Comparison of ENCODE assay signal across 19 mouse cellular contexts in genomic region chr9:21574012-21574801, GRCm38 (mm10). TPM values are rescaled to one million over a fixed set of nuclear protein-coding genes. Genes with fewer than 3 reads are reported as not detected.
DNase-seq lines count a peak whose midpoint lies in the region; ATAC-seq and TF ChIP-seq lines count a peak whose summit lies in the region.
"Had no signal": no experiment of that assay in that cellular context is flagged by ENCODE, and none has a peak within 500 bp of the region (broad histone marks: within the 10 kb centered on the region; RNA-seq: fewer than 3 reads in every experiment).

No protein-coding gene starts in this region.

- H3K4me2 ChIP-seq in midbrain, embryonic 11.5 days, result no peak overlapping the region
- no peak overlapping the region for H3K4me2 ChIP-seq in midbrain, embryonic 14.5 days (ENCODE audit: low read length)
- H3K4me2 ChIP-seq: embryonic facial prominence, embryonic 13.5 days; forebrain, embryonic 13.5 days had no signal

- H3K79me2 ChIP-seq in heart, adult 2 months (replicated peaks; ENCODE audit: control insufficient read depth, insufficient read depth, low read length), result no peaks in the 10 kb centered on the region

- no peak for TF ChIP-seq POLR2A in heart, adult 2 months (IDR thresholded peaks at IDR 0.05; ENCODE audit: insufficient read depth, low read depth, low read length)

- no peak overlapping the region for H3K4me3 ChIP-seq in heart, adult 2 months
- no peak overlapping the region for H3K4me3 ChIP-seq in heart, embryonic 10.5 days
- no peak overlapping the region for H3K4me3 ChIP-seq in midbrain, embryonic 11.5 days (ENCODE audit: low read depth, low read length)
- H3K4me3 ChIP-seq in midbrain, embryonic 14.5 days (replicated peaks; ENCODE audit: low read depth, low read length), result no peak overlapping the region
- H3K4me3 ChIP-seq: embryonic facial prominence, embryonic 13.5 days; forebrain, embryonic 13.5 days had no signal

- WGBS in heart, adult 2 months, result 84% methylated on average over 8 of the region's 8 CpGs
- 93% methylated on average over 8 of the region's 8 CpGs for WGBS in heart, embryonic 10.5 days
- WGBS in midbrain, embryonic 11.5 days, result 92% methylated on average over 8 of the region's 8 CpGs
- 97% methylated on average over 8 of the region's 8 CpGs for WGBS in midbrain, embryonic 14.5 days

- no peak overlapping the region for H3K9ac ChIP-seq in heart, adult 2 months (ENCODE audit: low read depth, low read length)
- H3K9ac ChIP-seq in midbrain, embryonic 11.5 days (ENCODE audit: low read length), result no peak overlapping the region
- H3K9ac ChIP-seq in midbrain, embryonic 14.5 days (replicated peaks; ENCODE audit: low read length), result no peak overlapping the region
- H3K9ac ChIP-seq: embryonic facial prominence, embryonic 13.5 days; forebrain, embryonic 13.5 days; forebrain, postnatal 0 days had no signal

- no peaks in the 10 kb centered on the region for H3K9me3 ChIP-seq in heart, embryonic 10.5 days
- H3K9me3 ChIP-seq in midbrain, embryonic 11.5 days (ENCODE audit: control insufficient read depth, low read length), result no peaks in the 10 kb centered on the region
- no peaks in the 10 kb centered on the region for H3K9me3 ChIP-seq in midbrain, embryonic 14.5 days (ENCODE audit: control insufficient read depth, low read length)
- H3K9me3 ChIP-seq: embryonic facial prominence, embryonic 13.5 days; forebrain, embryonic 13.5 days had no signal

- no peaks in the 10 kb centered on the region for H3K27me3 ChIP-seq in heart, adult 2 months (ENCODE audit: control insufficient read depth, insufficient read depth, low read length)
- H3K27me3 ChIP-seq in heart, embryonic 10.5 days (ENCODE audit: insufficient read depth, poor library complexity, severe bottlenecking), result no peaks in the 10 kb centered on the region
- no peaks in the 10 kb centered on the region for H3K27me3 ChIP-seq in midbrain, embryonic 11.5 days (ENCODE audit: control insufficient read depth, insufficient read depth, low read length)
- H3K27me3 ChIP-seq in midbrain, embryonic 14.5 days (ENCODE audit: control insufficient read depth, insufficient read depth, low read length), result no peaks in the 10 kb centered on the region
- H3K27me3 ChIP-seq: embryonic facial prominence, embryonic 13.5 days; forebrain, embryonic 13.5 days; Patski had no signal

- no peak for TF ChIP-seq EP300 in heart, adult 2 months (IDR thresholded peaks at IDR 0.05; ENCODE audit: insufficient read depth, low read depth, low read length)

- H3K27ac ChIP-seq in heart, adult 2 months, result peak overlapping the region; percentile 58
- H3K27ac ChIP-seq in heart, embryonic 10.5 days, result no peak overlapping the region
- no peak overlapping the region for H3K27ac ChIP-seq in midbrain, embryonic 11.5 days (ENCODE audit: low read depth, low read length)
- H3K27ac ChIP-seq in midbrain, embryonic 14.5 days (replicated peaks; ENCODE audit: low read depth, low read length), result no peak overlapping the region
- H3K27ac ChIP-seq: embryonic facial prominence, embryonic 13.5 days; forebrain, embryonic 13.5 days had no signal

- TF ChIP-seq CTCF in heart, adult 2 months (IDR thresholded peaks at IDR 0.05), result no peak

- H3K36me3 ChIP-seq in heart, adult 2 months (ENCODE audit: control insufficient read depth, insufficient read depth, low read length), result no peaks in the 10 kb centered on the region
- peaks cover 93% of the 10 kb centered on the region for H3K36me3 ChIP-seq in heart, embryonic 10.5 days
- H3K36me3 ChIP-seq in midbrain, embryonic 11.5 days (ENCODE audit: control insufficient read depth, insufficient read depth, low read length), result peaks cover 31% of the 10 kb centered on the region
- peaks cover 92% of the 10 kb centered on the region for H3K36me3 ChIP-seq in midbrain, embryonic 14.5 days (ENCODE audit: control insufficient read depth, insufficient read depth, low read length)

- H3K4me1 ChIP-seq in heart, adult 2 months (ENCODE audit: control insufficient read depth, insufficient read depth, low read length), result no peaks in the 10 kb centered on the region; the same call in 1 of the 2 replicates
- H3K4me1 ChIP-seq in heart, embryonic 10.5 days, result no peaks in the 10 kb centered on the region
- no peaks in the 10 kb centered on the region for H3K4me1 ChIP-seq in midbrain, embryonic 11.5 days (ENCODE audit: control insufficient read depth, insufficient read depth, low read length)
- H3K4me1 ChIP-seq in midbrain, embryonic 14.5 days (ENCODE audit: control insufficient read depth, insufficient read depth, low read length), result no peaks in the 10 kb centered on the region
- H3K4me1 ChIP-seq: embryonic facial prominence, embryonic 13.5 days; forebrain, embryonic 13.5 days had no signal

- no peak for ATAC-seq in midbrain, embryonic 11.5 days (ENCODE audit: low FRiP score)
- no peak for ATAC-seq in midbrain, embryonic 14.5 days (ENCODE audit: low FRiP score, low TSS enrichment)
- ATAC-seq: activated CD4-positive, CD25-positive, alpha-beta regulatory T cell, adult 4 months; forebrain, embryonic 13.5 days; forebrain, postnatal 0 days; Patski had no signal

- DNase-seq in heart, adult 2 months, result peak; percentile 26 to 45
- no peak for DNase-seq in heart, adult 8-10 months (ENCODE audit: low spot score)
- DNase-seq in heart, postnatal 4 days, result peak; percentile 12
- DNase-seq in heart, embryonic 10.5 days (ENCODE audit: low spot score), result no peak
- peak; percentile 65 for DNase-seq in midbrain, embryonic 11.5 days (ENCODE audit: low spot score, missing footprints)
- DNase-seq in midbrain, embryonic 14.5 days, result no peak
- no peak for DNase-seq in right cerebral cortex, postnatal 25 days
- DNase-seq: adrenal gland, postnatal 14 days; cerebellum, adult 11-12 months; cerebellum, adult 9-10 months; cerebellum, postnatal 25 days; forebrain, postnatal 0 days; gastrocnemius, postnatal 36 days; kidney, adult 11 months; kidney, postnatal 10 days had no signal

- intact Hi-C loops in heart, adult 2 months (cut with DNase I), result no loop called here

RNA-seq across cellular contexts. Expression of gene Timm29, which starts 18.3 kb away (rescaled TPM):
- total RNA-seq in heart, adult 2 months (2021), result 10 to 100 TPM; 55.2 to 63.8 TPM
- 35.2 and 58.6 TPM in 2 replicates for polyA plus RNA-seq in heart, adult 2 months (2012; rRNA removed)
- 10 to 100 TPM; 61.0 to 67.1 (median 66.5) TPM for total RNA-seq in heart, adult 8-10 months (2022)
- total RNA-seq in heart, postnatal 4 days (2021), result 10 to 100 TPM; 32.3 to 36.4 TPM
- 27.4 and 33.3 TPM in 2 replicates for polyA plus RNA-seq in heart, embryonic 10.5 days (2016; fragmentation: Nextera tagmentation; extraction: Ambion mirVana)
- polyA plus RNA-seq in midbrain, embryonic 11.5 days (2014; fragmentation: Nextera tagmentation; extraction: Ambion mirVana), result 57.9 and 59.9 TPM in 2 replicates
- polyA plus RNA-seq in midbrain, embryonic 14.5 days (2014; fragmentation: Nextera tagmentation; extraction: Ambion mirVana), result 68.8 and 86.9 TPM in 2 replicates

RNA-seq across cellular contexts. Expression of gene Yipf2, which starts 18.4 kb away (rescaled TPM):
- total RNA-seq in heart, adult 2 months (2021), result 1 to 10 TPM; 6.4 to 8.0 TPM
- 11.2 and 12.5 TPM in 2 replicates for polyA plus RNA-seq in heart, adult 2 months (2012; rRNA removed)
- 1 to 10 TPM; 7.3 to 8.6 (median 7.9) TPM for total RNA-seq in heart, adult 8-10 months (2022)
- total RNA-seq in heart, postnatal 4 days (2021), result 1 to 10 TPM; 6.6 to 7.7 TPM
- 17.1 and 22.8 TPM in 2 replicates for polyA plus RNA-seq in heart, embryonic 10.5 days (2016; fragmentation: Nextera tagmentation; extraction: Ambion mirVana)
- 14.8 and 15.1 TPM in 2 replicates for polyA plus RNA-seq in midbrain, embryonic 11.5 days (2014; fragmentation: Nextera tagmentation; extraction: Ambion mirVana)
- polyA plus RNA-seq in midbrain, embryonic 14.5 days (2014; fragmentation: Nextera tagmentation; extraction: Ambion mirVana), result 19.4 and 20.5 TPM in 2 replicates

RNA-seq across cellular contexts. Expression of gene Carm1, which starts 27.5 kb away (rescaled TPM):
- 10 to 100 TPM; 61.5 to 66.5 TPM for total RNA-seq in heart, adult 2 months (2021)
- 65.4 and 77.6 TPM in 2 replicates for polyA plus RNA-seq in heart, adult 2 months (2012; rRNA removed)
- 10 to 100 TPM; 70.9 to 75.8 (median 73.3) TPM for total RNA-seq in heart, adult 8-10 months (2022)
- total RNA-seq in heart, postnatal 4 days (2021), result 10 to 100 TPM; 70.5 to 79.0 TPM
- 49.0 and 59.6 TPM in 2 replicates for polyA plus RNA-seq in heart, embryonic 10.5 days (2016; fragmentation: Nextera tagmentation; extraction: Ambion mirVana)
- 53.4 and 63.1 TPM in 2 replicates for polyA plus RNA-seq in midbrain, embryonic 11.5 days (2014; fragmentation: Nextera tagmentation; extraction: Ambion mirVana)
- 34.7 and 42.0 TPM in 2 replicates for polyA plus RNA-seq in midbrain, embryonic 14.5 days (2014; fragmentation: Nextera tagmentation; extraction: Ambion mirVana)

RNA-seq across cellular contexts. Expression of gene Smarca4, which starts 41.8 kb away (rescaled TPM):
- 10 to 100 TPM; 43.5 to 47.0 TPM for total RNA-seq in heart, adult 2 months (2021)
- 21.5 and 26.5 TPM in 2 replicates for polyA plus RNA-seq in heart, adult 2 months (2012; rRNA removed)
- total RNA-seq in heart, adult 8-10 months (2022), result 10 to 100 TPM; 47.2 to 49.8 (median 49.3) TPM
- 10 to 100 TPM; 74.5 to 80.1 TPM for total RNA-seq in heart, postnatal 4 days (2021)
- 91.1 and 113 TPM in 2 replicates for polyA plus RNA-seq in heart, embryonic 10.5 days (2016; fragmentation: Nextera tagmentation; extraction: Ambion mirVana)
- polyA plus RNA-seq in midbrain, embryonic 11.5 days (2014; fragmentation: Nextera tagmentation; extraction: Ambion mirVana), result 126 and 136 TPM in 2 replicates
- polyA plus RNA-seq in midbrain, embryonic 14.5 days (2014; fragmentation: Nextera tagmentation; extraction: Ambion mirVana), result 162 and 179 TPM in 2 replicates

RNA-seq across cellular contexts. Expression of gene AB124611, which starts 48.2 kb away (rescaled TPM):
- total RNA-seq in heart, adult 2 months (2021), result 1 to 10 TPM; 1.4 to 2.4 TPM
- 1.5 TPM in 2 replicates for polyA plus RNA-seq in heart, adult 2 months (2012; rRNA removed)
- 1 to 10 TPM in 1 of 4 experiments, under 1 TPM in 3; 0.37 to 2.2 (median 0.63) TPM for total RNA-seq in heart, adult 8-10 months (2022)
- 1 to 10 TPM in 1 of 2 experiments, under 1 TPM in 1; 0.95 to 1.1 TPM for total RNA-seq in heart, postnatal 4 days (2021)
- polyA plus RNA-seq in heart, embryonic 10.5 days (2016; fragmentation: Nextera tagmentation; extraction: Ambion mirVana), result 1.3 and 2.5 TPM in 2 replicates
- polyA plus RNA-seq in midbrain, embryonic 11.5 days (2014; fragmentation: Nextera tagmentation; extraction: Ambion mirVana), result 2.9 and 3.2 TPM in 2 replicates
- polyA plus RNA-seq in midbrain, embryonic 14.5 days (2014; fragmentation: Nextera tagmentation; extraction: Ambion mirVana), result 1.0 and 1.8 TPM in 2 replicates
- polyA plus RNA-seq: Patski had no signal

Comparison
In these comparisons a context has a peak if more than half of its experiments do, and no peak if none do; other contexts are left out.
1. DNase-seq: peak in heart, adult 2 months (2 of 2), heart, postnatal 4 days (single experiment) and midbrain, embryonic 11.5 days (single experiment); none in heart, adult 8-10 months (single experiment), heart, embryonic 10.5 days (single experiment), midbrain, embryonic 14.5 days (single experiment) and right cerebral cortex, postnatal 25 days (single experiment).